Comparison of ENCODE assay signal across 10 mouse cellular contexts in genomic region chr2:93696181-93696641, GRCm38 (mm10). TPM values are rescaled to one million over a fixed set of nuclear protein-coding genes. Genes with fewer than 3 reads are reported as not detected.
DNase-seq lines count a peak whose midpoint lies in the region; ATAC-seq lines count a peak whose summit lies in the region.
"Had no signal": no experiment of that assay in that cellular context is flagged by ENCODE, and none has a peak within 500 bp of the region (broad histone marks: within the 10 kb centered on the region; RNA-seq: fewer than 3 reads in every experiment).

No protein-coding gene starts in this region.

- WGBS in embryonic facial prominence, embryonic 12.5 days, result 16% methylated on average over 10 of the region's 10 CpGs

- H3K4me1 ChIP-seq in embryonic facial prominence, embryonic 12.5 days, result peaks cover 43% of the 10 kb centered on the region

- H3K27me3 ChIP-seq in embryonic facial prominence, embryonic 12.5 days, result no peaks in the 10 kb centered on the region
- H3K27me3 ChIP-seq: midbrain, embryonic 13.5 days had no signal

- H3K4me2 ChIP-seq in embryonic facial prominence, embryonic 12.5 days (replicated peaks), result peak overlapping the region; percentile 20
- H3K4me2 ChIP-seq: midbrain, embryonic 13.5 days had no signal

- no peak overlapping the region for H3K4me3 ChIP-seq in embryonic facial prominence, embryonic 12.5 days
- H3K4me3 ChIP-seq: midbrain, embryonic 13.5 days had no signal

- peak overlapping the region; percentile 65 for H3K27ac ChIP-seq in embryonic facial prominence, embryonic 12.5 days
- H3K27ac ChIP-seq: hindbrain, postnatal 0 days; midbrain, embryonic 13.5 days had no signal

- peaks cover 5% of the 10 kb centered on the region; the same call in 1 of the 2 replicates for H3K36me3 ChIP-seq in embryonic facial prominence, embryonic 12.5 days

- 0 out of 2 replicates have a peak overlapping the region, but pooled peaks have one; percentile 25 for H3K9ac ChIP-seq in embryonic facial prominence, embryonic 12.5 days
- H3K9ac ChIP-seq: midbrain, embryonic 13.5 days had no signal

- no peaks in the 10 kb centered on the region for H3K9me3 ChIP-seq in embryonic facial prominence, embryonic 12.5 days
- H3K9me3 ChIP-seq: midbrain, embryonic 13.5 days had no signal

- DNase-seq in kidney, postnatal 10 days, result peak; percentile 22
- no peak for DNase-seq in kidney, postnatal 25 days
- DNase-seq in R1 (ENCODE audit: low read depth, low spot score), result peak; percentile 51
- DNase-seq in naive thymus-derived CD4-positive, alpha-beta T cell, adult 2 months (ENCODE audit: low read depth), result peak; percentile 49
- no peak for DNase-seq in left cerebral cortex, adult 8-10 months (ENCODE audit: low spot score in 2 of 2)
- DNase-seq in adrenal gland, adult 2 months, result no peak
- DNase-seq in layer of hippocampus, postnatal 36 days, result no peak

- ATAC-seq in embryonic facial prominence, embryonic 12.5 days (ENCODE audit: insufficient number of reproducible peaks, insufficient read depth, low FRiP score, low TSS enrichment), result no peak
- ATAC-seq: hindbrain, postnatal 0 days; midbrain, embryonic 13.5 days had no signal

RNA-seq across cellular contexts. Expression of gene Alx4, which starts 54.0 kb away (rescaled TPM):
- 24.3 and 27.8 TPM in 2 replicates for polyA plus RNA-seq in embryonic facial prominence, embryonic 12.5 days (2016; fragmentation: Nextera tagmentation; extraction: Ambion mirVana)
- total RNA-seq in left cerebral cortex, adult 8-10 months (2022), result 1 to 10 TPM in 2 of 4 experiments, under 1 TPM in 2; 0.91 to 1.8 (median 1.2) TPM
- total RNA-seq in adrenal gland, adult 2 months (2021), result under 1 TPM; 0.26 to 0.62 TPM
- 0.51 and 0.68 TPM in 2 replicates for polyA plus RNA-seq in adrenal gland, adult 2 months (2012; rRNA removed)
- total RNA-seq in layer of hippocampus, postnatal 36 days (2021), result under 1 TPM; 0.55 to 0.88 TPM

Comparison
In these comparisons a context has a peak if more than half of its experiments do, and no peak if none do; other contexts are left out.
1. DNase-seq: peak in kidney, postnatal 10 days (single experiment), R1 (single experiment) and naive thymus-derived CD4-positive, alpha-beta T cell, adult 2 months (single experiment); none in kidney, postnatal 25 days (0 of 2), left cerebral cortex, adult 8-10 months (0 of 2), adrenal gland, adult 2 months (single experiment) and layer of hippocampus, postnatal 36 days (0 of 2).